Mouse (Mus musculus) ES-Bruce4 (cell line): ENCODE results near the gene Wscd2.

Experiments used
- CTCF ChIP-seq: IDR thresholded peaks from one replicate; pipeline ENCODE4 v1.8.1; 2011; ENCODE audit warnings: low read depth, low read length
- EP300 ChIP-seq: IDR thresholded peaks from 2 replicates; pipeline ENCODE4 v1.6.1; 2011; ENCODE audit warnings: low read depth, low read length; ENCODE audit not compliant: insufficient read depth
- POLR2A ChIP-seq: IDR thresholded peaks from one replicate; pipeline ENCODE4 v1.8.1; 2011; ENCODE audit warnings: low read length; ENCODE audit not compliant: insufficient read depth

GRCm38 (mm10) chr5:113448023-113448734 lies 42.0 kb upstream of the Wscd2 start:
- TF ChIP-seq CTCF, result no peak
- TF ChIP-seq POLR2A, result no peak
- no peak for TF ChIP-seq EP300
